Mouse (Mus musculus): ENCODE results near the gene Notum. TPM values are rescaled to one million over a fixed set of nuclear protein-coding genes. Genes with fewer than 3 reads are reported as not detected.

The Notum gene
- polyA plus RNA-seq (2016; fragmentation: Nextera tagmentation; extraction: Ambion mirVana): 4.4 and 4.8 TPM in 2 replicates

GRCm38 (mm10) chr11:120661076-120661460 lies at the start of gene Notum:
Notum (minus strand) TSS chr11:120661175.
- Histone ChIP-seq H3K9me3 (no peaks in the 10 kb centered on the region), H3K27me3 (replicated peaks; ENCODE audit: low read depth, poor library complexity, severe bottlenecking) (peaks cover 97% of the 10 kb centered on the region), H3K36me3 (replicated peaks) (no peaks in the 10 kb centered on the region), H3K4me1 (peaks cover 38% of the 10 kb centered on the region), H3K4me3 (peak within 1 kb of the TSS; percentile 60), H3K27ac (replicated peaks) (peak within 1 kb of the TSS; percentile 75)
- no peak for DNase-seq (ENCODE audit: low spot score)
- under 1% methylated on average over 35 of the region's 35 CpGs for WGBS

GRCm38 (mm10) chr11:120710672-120711071 lies 49.7 kb upstream of the Notum start:
- Histone ChIP-seq H3K27me3 (replicated peaks; ENCODE audit: low read depth, poor library complexity, severe bottlenecking) (0 out of 2 replicates have a peak, but pooled peaks cover 4% of the 10 kb centered on the region), H3K36me3 (replicated peaks) (peaks cover 41% of the 10 kb centered on the region), H3K4me3 (no peak overlapping the region), H3K27ac (replicated peaks) (no peak overlapping the region), H3K9me3 (no peaks in the 10 kb centered on the region), H3K4me1 (peaks cover 79% of the 10 kb centered on the region)
- 87% methylated on average over 5 of the region's 5 CpGs for WGBS
- no peak for DNase-seq (ENCODE audit: low spot score)

DNA sequence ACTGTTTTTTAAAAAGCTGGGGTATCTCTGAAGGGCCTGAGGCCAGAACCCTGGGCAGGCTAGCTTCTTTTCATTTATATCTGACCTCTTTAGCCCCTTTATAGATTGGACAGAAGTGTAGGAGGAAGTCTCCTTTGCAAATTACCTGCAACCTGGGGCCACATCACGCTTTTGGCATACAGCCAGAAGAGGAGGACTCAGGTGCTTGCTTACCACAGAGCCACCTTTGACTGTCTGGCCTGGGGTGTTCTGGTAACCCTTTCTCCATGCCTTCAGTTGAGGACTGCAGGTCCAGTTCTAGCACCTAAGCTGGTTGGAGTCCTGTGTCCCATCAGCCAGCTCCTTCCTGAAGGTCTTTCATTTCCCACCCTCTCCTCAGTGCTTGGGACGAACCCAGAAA lies 48.6 kb upstream of the Notum start:
- H3K27ac ChIP-seq (replicated peaks): no peak overlapping the region
- H3K9me3 ChIP-seq: no peaks in the 10 kb centered on the region
- WGBS: 88% methylated on average over 2 of the region's 2 CpGs
- H3K4me1 ChIP-seq: peaks cover 79% of the 10 kb centered on the region
- no peak for DNase-seq (ENCODE audit: low spot score)
- no peak overlapping the region for H3K4me3 ChIP-seq
- 0 out of 2 replicates have a peak, but pooled peaks cover 4% of the 10 kb centered on the region for H3K27me3 ChIP-seq (replicated peaks; ENCODE audit: low read depth, poor library complexity, severe bottlenecking)
- peaks cover 36% of the 10 kb centered on the region for H3K36me3 ChIP-seq (replicated peaks)

DNA sequence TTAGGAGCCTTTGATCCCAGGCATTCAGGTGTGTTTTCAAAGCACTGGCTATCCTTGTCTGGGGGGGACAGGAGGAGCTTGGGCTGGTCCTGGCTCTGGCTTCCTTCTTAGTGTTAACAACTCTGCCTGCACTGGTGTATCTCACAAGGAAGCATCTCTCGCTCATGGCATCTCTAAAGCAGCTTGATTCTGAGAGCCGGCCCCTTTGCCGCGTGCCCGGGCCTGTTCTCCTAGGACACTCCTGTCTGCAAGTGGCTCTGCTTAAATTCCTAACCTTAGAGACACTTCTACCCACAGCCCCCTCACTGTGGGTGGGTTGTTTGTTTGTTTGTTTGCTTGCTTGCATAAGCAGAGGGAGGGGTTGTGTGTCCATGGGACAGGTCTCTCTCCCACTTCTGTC lies 47.0 kb upstream of the Notum start:
- no peaks in the 10 kb centered on the region for H3K9me3 ChIP-seq
- peak; percentile 42 for DNase-seq (ENCODE audit: low spot score)
- peaks cover 81% of the 10 kb centered on the region for H3K4me1 ChIP-seq
- WGBS: 26% methylated on average over 5 of the region's 5 CpGs
- H3K27ac ChIP-seq (replicated peaks): peak overlapping the region; percentile 87
- peak overlapping the region; percentile 41 for H3K4me3 ChIP-seq
- 0 out of 2 replicates have a peak, but pooled peaks cover 4% of the 10 kb centered on the region for H3K27me3 ChIP-seq (replicated peaks; ENCODE audit: low read depth, poor library complexity, severe bottlenecking)
- peaks cover 47% of the 10 kb centered on the region for H3K36me3 ChIP-seq (replicated peaks)

DNA sequence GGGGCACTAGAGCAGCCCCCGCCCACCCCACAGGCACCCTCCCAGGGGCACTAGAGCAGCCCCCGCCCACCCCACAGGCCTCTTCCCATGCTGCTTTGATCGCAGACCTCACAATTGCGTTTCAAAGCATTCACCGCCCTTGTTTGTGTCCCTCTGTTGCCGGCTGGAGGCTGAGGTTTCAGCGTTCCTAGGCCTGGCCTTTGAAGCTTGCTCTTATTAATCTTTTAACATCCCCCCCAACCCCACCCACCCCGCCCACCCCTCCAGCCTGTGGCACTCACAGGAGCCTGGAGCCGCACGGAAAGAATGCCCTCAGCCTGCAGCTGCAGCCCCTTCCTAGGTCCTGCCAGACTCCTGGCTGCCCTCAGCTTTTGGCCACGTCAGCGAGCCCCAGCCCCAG lies 46.2 kb upstream of the Notum start:
- Histone ChIP-seq H3K4me3 (peak overlapping the region; percentile 41), H3K36me3 (replicated peaks) (peaks cover 52% of the 10 kb centered on the region), H3K27ac (replicated peaks) (peak overlapping the region; percentile 87), H3K9me3 (no peaks in the 10 kb centered on the region), H3K4me1 (peaks cover 74% of the 10 kb centered on the region), H3K27me3 (replicated peaks; ENCODE audit: low read depth, poor library complexity, severe bottlenecking) (0 out of 2 replicates have a peak, but pooled peaks cover 4% of the 10 kb centered on the region)
- peak; percentile 63 for DNase-seq (ENCODE audit: low spot score)
- WGBS: 4% methylated on average over 12 of the region's 12 CpGs

DNA sequence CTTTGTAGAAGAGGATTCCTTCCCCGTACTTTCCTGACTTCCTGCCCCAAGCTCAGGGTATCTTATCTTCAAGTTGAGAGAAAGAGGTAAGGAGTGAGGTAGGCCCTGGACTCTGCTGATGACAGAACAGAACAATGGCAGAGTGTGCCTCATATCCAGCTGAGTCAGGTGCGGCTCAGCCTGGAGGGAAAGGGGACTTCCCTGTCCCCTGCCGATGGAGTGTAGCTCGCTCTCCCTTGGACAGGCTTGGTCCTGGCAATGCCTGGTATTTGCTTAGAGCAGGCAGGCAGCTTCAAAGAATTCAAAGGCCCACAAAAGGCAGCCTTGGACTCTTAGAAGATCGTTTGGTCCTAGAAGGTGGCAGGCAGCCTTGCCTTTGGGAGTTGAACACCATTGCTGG lies 45.1 kb upstream of the Notum start:
- no peaks in the 10 kb centered on the region for H3K9me3 ChIP-seq

GRCm38 (mm10) chr11:120704486-120705325 lies 43.7 kb upstream of the Notum start:
- peak; percentile 80 for DNase-seq (ENCODE audit: low spot score)
- Histone ChIP-seq H3K27ac (replicated peaks) (peak overlapping the region; percentile 87), H3K4me1 (peaks cover 75% of the 10 kb centered on the region), H3K27me3 (replicated peaks; ENCODE audit: low read depth, poor library complexity, severe bottlenecking) (0 out of 2 replicates have a peak, but pooled peaks cover 4% of the 10 kb centered on the region), H3K36me3 (replicated peaks) (peaks cover 60% of the 10 kb centered on the region), H3K4me3 (peak overlapping the region; percentile 34), H3K9me3 (no peaks in the 10 kb centered on the region)
- 14% methylated on average over 8 of the region's 8 CpGs for WGBS

More for the DNA sequence above, 45.1 kb upstream of the Notum start:
- H3K27ac ChIP-seq (replicated peaks): peak overlapping the region; percentile 87
- WGBS: 61% methylated on average over 5 of the region's 5 CpGs
- 0 out of 2 replicates have a peak overlapping the region, but pooled peaks have one; percentile 34 for H3K4me3 ChIP-seq
- H3K4me1 ChIP-seq: peaks cover 68% of the 10 kb centered on the region
- H3K36me3 ChIP-seq (replicated peaks): peaks cover 60% of the 10 kb centered on the region
- DNase-seq (ENCODE audit: low spot score): no peak
- H3K27me3 ChIP-seq (replicated peaks; ENCODE audit: low read depth, poor library complexity, severe bottlenecking): 0 out of 2 replicates have a peak, but pooled peaks cover 4% of the 10 kb centered on the region

DNA sequence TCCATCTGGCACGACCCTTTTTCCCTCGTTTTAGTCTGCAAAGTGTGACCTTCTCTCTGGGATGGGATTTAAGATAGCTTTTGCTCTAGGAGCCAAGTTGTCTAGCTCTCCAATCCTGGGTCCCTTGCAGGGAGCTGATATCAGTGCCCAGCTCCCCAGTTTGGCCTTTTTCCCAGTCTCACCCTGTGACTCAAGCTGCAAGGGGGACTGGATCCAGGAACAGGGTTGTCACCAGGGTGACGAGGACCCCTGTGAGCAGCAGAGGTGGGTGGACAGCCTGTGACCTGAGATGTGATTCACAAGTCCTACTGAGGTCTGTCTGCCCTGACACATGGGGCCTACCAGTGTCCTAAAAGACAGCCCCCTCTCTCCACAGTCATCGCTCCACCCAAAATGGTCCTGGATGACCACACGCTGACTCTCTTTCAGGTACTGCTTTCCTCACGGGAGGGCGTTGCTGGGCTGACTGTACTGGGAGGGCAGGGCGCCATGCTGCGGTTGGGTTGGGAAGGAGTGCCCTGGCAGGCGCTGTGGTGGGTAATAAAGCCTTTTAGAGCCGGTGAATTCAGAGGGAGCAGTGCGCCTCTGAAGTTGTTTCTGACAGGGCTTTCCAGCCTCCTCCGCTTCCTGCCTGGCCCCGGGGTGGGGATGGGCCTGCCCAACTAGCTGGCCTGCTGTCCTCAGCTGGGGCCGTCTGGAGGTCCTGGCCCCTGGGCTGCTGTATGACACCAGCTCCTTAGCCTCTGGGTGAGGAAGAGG lies 42.9 kb upstream of the Notum start:
- H3K4me3 ChIP-seq: peak overlapping the region; percentile 34
- H3K27ac ChIP-seq (replicated peaks): peak overlapping the region; percentile 87
- peaks cover 60% of the 10 kb centered on the region for H3K36me3 ChIP-seq (replicated peaks)
- no peaks in the 10 kb centered on the region for H3K9me3 ChIP-seq
- 0 out of 2 replicates have a peak, but pooled peaks cover 4% of the 10 kb centered on the region for H3K27me3 ChIP-seq (replicated peaks; ENCODE audit: low read depth, poor library complexity, severe bottlenecking)
- WGBS: 33% methylated on average over 15 of the region's 15 CpGs
- H3K4me1 ChIP-seq: peaks cover 75% of the 10 kb centered on the region
- DNase-seq (ENCODE audit: low spot score): peak; percentile 55

GRCm38 (mm10) chr11:120697741-120698140 lies 36.8 kb upstream of the Notum start:
- H3K4me1 ChIP-seq: peaks cover 54% of the 10 kb centered on the region
- peaks cover 3% of the 10 kb centered on the region; the same call in 1 of the 2 replicates for H3K9me3 ChIP-seq
- peak overlapping the region; percentile 40; the same call in 1 of the 2 replicates for H3K27ac ChIP-seq (replicated peaks)
- WGBS: 64% methylated on average over 10 of the region's 10 CpGs
- no peak for DNase-seq (ENCODE audit: low spot score)
- no peaks in the 10 kb centered on the region for H3K27me3 ChIP-seq (replicated peaks; ENCODE audit: low read depth, poor library complexity, severe bottlenecking)
- H3K4me3 ChIP-seq: no peak overlapping the region
- H3K36me3 ChIP-seq (replicated peaks): peaks cover 95% of the 10 kb centered on the region

GRCm38 (mm10) chr11:120696568-120696967 lies 35.6 kb upstream of the Notum start:
- Histone ChIP-seq H3K36me3 (replicated peaks) (peaks cover 94% of the 10 kb centered on the region), H3K9me3 (peaks cover 3% of the 10 kb centered on the region; the same call in 1 of the 2 replicates), H3K27ac (replicated peaks) (no peak overlapping the region), H3K4me1 (peaks cover 54% of the 10 kb centered on the region), H3K4me3 (no peak overlapping the region), H3K27me3 (replicated peaks; ENCODE audit: low read depth, poor library complexity, severe bottlenecking) (no peaks in the 10 kb centered on the region)
- no peak for DNase-seq (ENCODE audit: low spot score)
- 92% methylated on average over 6 of the region's 6 CpGs for WGBS

- 55% methylated on average over 12 of the region's 12 CpGs for WGBS
- peak overlapping the region; percentile 76 for H3K27ac ChIP-seq (replicated peaks)
- DNase-seq (ENCODE audit: low spot score): peak; percentile 71
- H3K4me1 ChIP-seq: peaks cover 54% of the 10 kb centered on the region
- peaks cover 3% of the 10 kb centered on the region; the same call in 1 of the 2 replicates for H3K9me3 ChIP-seq
- H3K36me3 ChIP-seq (replicated peaks): peaks cover 93% of the 10 kb centered on the region
- H3K4me3 ChIP-seq: 0 out of 2 replicates have a peak overlapping the region, but pooled peaks have one; percentile 6
- H3K27me3 ChIP-seq (replicated peaks; ENCODE audit: low read depth, poor library complexity, severe bottlenecking): no peaks in the 10 kb centered on the region
These were observed 34.7 kb upstream of the Notum start for GRCm38 (mm10) chr11:120695641-120696040.

DNA sequence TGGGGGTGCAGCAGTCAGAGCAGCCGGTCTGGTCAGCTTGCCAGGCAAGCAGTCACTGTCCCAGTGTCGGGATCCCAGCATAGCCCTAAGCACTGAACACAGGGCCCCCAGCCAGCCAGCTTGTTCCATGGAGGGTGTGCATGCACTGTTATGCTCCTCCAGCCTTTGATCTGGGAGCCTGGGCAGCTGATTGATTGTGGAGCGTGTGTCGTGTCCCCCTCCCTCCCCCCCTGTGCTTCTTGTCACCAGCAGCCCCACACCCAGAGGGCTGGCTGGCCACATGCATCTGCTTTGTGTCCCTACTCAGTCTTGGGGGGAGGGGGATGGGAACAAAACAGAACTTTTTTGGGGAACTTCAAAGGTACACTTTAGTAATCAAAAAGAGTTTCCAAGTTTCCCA lies 34.2 kb upstream of the Notum start:
- H3K9me3 ChIP-seq: peaks cover 3% of the 10 kb centered on the region; the same call in 1 of the 2 replicates
- 38% methylated on average over 4 of the region's 4 CpGs for WGBS
- peak overlapping the region; percentile 76 for H3K27ac ChIP-seq (replicated peaks)
- H3K27me3 ChIP-seq (replicated peaks; ENCODE audit: low read depth, poor library complexity, severe bottlenecking): no peaks in the 10 kb centered on the region
- peaks cover 50% of the 10 kb centered on the region for H3K4me1 ChIP-seq
- H3K36me3 ChIP-seq (replicated peaks): peaks cover 93% of the 10 kb centered on the region
- peak; percentile 64 for DNase-seq (ENCODE audit: low spot score)
- H3K4me3 ChIP-seq: 0 out of 2 replicates have a peak overlapping the region, but pooled peaks have one; percentile 6
